Mouse (Mus musculus) embryo, embryonic 10.5 days (tissue): ENCODE measurements around the gene Lrp4.

Experiments used
- DNase-seq: peaks from one replicate; pipeline ENCODE4 v3.0.0-alpha.2; 2015; ENCODE audit warnings: low spot score

Lrp4 gene

GRCm38 (mm10) chr2:91453231-91454075 lies 3.9 kb upstream of the Lrp4 start:
- no peak for DNase-seq

DNA sequence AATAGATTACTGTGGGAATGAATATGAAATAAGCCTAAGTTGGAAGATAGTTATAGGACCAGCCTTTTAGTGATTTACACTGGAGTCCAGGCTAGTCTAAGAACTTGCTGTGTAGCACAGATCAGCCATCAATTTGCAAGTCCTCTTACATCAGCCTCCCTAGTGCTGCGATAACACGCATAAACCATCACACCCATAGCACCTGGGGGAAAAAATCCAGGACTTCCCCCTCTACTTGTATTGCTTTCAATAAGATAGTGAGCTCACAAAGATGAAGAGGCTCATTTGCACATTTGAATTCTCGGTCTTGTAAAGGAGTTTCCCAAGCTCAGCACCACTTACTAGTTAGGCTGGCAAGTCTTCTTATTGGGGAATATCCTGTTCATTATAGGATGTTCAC lies 2.9 kb upstream of the Lrp4 start:
- no peak for DNase-seq

DNA sequence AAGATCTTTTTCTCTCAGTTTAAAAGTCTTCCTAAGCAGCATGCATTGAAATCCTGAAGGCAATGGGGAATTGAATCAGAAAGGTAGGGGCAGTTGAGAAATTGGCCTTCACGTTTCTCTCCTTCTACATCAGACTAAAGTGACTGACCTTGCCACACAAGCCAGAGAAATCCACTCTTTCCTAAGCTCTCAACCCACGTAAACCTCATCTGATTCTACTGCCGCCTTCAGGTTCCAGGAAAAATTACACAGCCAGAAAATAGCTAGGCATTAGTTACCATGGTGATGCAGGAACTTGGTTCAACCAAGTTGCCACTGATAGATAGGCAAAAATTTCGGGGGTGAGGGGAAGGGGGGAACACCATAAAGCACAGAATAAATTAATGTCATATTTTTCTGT lies 1.5 kb upstream of the Lrp4 start:
- peak; percentile 91 for DNase-seq

GRCm38 (mm10) chr2:91456491-91457100 lies 715 bp upstream of the Lrp4 start:
- DNase-seq: no peak

DNA sequence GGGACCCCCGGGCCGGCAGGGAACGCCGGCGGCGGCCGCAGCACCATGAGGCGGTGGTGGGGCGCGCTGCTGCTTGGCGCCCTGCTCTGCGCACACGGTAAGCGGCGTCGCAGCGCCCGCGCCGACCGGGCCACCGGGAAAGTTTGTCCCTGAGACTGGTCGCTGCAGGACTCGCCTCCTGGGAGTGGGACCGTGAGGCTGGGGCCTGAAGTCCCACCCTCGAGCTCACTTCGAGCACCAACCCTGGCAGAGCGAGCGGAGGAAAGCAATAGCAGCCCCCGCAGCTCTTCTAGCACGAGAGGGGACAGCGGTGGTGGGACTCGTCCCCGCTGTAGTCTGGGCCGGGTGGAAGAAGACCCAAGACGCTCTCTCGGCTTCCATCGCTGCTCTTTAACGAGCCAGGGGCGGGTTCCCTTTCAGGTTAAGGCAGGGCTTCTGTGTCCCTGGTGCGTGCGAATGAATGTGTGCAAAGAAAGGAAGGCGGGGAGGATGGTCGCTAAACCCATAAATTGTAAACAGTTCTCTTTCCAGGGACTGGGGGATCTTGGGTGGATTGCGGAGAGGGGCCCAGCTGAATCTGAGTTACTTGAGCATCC lies 443 bp downstream of the Lrp4 start:
- peak; percentile 78 for DNase-seq

- peak; percentile 77 for DNase-seq
Measured at GRCm38 (mm10) chr2:91458252-91458672, 951 bp downstream of the Lrp4 start.

DNA sequence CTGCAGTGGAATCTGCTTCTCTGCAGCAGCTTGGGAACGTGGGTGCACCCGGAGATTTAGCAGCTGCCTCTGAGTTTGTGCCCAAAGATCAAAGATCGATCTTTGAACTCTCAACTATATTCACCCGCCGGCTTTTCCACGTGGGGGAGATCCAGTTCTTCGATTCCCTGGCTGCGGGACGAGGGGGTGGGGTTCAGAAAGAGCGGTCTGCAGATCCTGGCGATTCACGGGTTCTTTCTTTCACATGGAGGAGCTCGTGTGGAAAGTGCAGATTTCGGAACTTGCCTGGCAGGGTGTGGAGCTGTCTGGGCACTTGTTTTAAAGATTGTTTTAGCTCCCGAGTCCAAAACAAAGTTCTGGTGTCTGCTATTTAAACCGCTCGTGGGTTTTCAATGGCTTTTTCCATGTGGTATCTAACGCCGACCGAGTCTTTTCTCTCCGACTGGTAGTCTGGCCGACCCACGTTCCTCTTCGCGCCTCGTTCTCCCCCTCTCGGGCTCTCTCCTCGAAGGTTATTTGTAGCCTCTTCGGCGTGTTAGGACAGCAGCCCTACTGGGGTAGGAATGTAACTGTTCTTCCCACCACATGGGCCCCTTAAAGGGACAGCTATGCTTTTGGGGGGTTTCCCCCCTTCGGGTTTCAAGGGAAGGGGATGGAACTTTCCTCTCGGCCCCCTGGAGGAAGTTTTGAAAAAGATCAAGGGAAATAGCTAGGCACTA lies 1.5 kb downstream of the Lrp4 start:
- DNase-seq: peak; percentile 87

DNA sequence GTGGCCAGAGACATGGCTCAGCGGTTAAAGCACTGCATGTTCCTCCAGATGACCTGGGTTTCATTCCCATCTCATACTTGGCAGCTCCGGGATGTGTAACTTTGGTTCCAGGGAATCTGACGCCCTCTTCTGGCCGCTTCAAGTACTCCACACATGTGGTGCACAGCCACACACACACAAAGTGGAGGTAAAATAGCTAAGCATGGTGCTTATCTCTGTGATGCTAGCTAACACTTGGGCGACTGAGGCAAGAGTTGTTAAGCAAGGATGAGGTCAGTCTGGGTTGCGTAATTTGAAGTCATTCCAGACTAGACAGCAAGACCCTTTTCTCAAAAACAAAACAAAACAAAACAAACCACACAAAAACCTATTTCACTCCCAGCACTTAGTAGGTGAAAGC lies 2.8 kb downstream of the Lrp4 start:
- DNase-seq: no peak

DNA sequence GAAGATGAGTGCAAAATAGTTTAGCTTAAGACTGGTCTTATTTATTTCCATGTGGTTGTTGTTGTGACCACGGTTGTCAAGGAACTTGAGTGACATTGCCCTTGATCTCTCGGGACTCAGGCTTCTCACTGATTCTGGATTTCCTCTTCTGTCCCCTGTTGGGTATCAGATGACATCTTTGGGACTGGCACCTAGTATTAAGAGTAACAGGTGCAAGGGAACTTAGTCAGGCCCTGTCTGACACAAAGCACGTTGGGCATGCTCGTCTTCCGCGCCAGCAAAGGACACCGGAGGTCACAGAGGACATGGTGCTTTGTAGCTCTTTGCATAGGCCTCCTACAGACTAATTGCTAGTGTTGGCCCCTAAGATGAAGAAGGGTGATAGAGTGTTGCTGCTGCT lies 3.5 kb downstream of the Lrp4 start:
- DNase-seq: no peak

DNA sequence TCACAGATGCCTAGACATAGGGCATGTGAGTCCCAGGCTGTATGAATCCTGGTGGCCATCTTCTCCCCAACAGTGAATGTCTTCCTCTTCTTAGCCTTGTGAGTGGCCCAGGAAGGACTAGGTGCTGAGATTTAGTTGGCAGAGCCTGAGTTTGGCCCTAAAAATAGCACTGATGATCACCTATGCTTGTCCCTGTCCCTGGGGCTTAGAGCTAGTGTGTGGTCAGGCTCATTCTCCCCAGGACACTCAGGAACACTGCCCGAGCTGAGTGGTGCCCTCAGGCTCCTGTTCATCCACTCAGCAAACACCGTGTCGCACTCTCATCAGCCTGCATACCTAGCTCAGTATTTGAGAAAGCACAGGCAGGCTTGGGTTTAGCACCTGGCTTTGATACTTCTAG lies 4.0 kb downstream of the Lrp4 start:
- no peak for DNase-seq

GRCm38 (mm10) chr2:91462196-91462595 lies 4.9 kb downstream of the Lrp4 start:
- DNase-seq: peak; percentile 65

- DNase-seq: no peak
Measured at GRCm38 (mm10) chr2:91462681-91463080, 5.4 kb downstream of the Lrp4 start.

DNA sequence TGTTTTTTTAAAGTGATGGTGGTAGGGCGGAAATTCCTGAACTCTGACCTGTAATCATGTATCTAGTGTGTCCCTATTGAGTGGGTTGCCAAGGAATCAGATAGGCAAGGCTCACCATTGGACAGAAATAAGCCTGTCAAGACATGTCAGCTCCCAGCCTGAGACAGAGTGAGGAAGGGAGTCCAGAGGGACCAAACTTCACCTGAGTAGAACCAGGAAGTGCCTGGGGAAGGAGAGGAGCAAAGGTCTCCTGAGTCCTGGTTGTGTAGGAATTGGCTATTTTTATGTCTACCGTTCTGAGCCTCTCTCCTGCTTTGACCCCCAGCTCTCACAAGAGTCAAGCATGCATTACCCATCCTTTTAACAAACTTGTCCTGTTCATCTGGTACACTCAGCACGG lies 8.6 kb downstream of the Lrp4 start:
- DNase-seq: no peak

DNA sequence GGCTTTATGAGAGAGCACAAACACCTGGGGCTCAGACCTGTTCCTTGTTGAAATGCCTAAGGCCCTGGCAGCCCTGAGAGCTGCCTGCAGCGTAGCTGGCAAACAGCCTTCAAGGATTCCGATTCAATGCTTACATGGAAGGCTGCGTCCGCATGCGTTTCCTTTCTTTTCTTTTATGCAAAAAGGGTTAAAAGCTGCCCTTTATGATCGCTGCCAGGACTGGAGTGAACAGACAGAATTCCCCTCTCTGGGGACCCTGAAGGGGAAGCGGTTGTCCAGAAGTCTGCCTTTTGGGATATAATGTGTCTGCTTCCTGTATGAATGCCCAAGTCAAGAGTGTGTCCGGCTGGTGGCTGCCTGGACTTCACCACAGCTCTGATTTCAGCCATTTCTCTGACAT lies 10.3 kb downstream of the Lrp4 start:
- no peak for DNase-seq

DNA sequence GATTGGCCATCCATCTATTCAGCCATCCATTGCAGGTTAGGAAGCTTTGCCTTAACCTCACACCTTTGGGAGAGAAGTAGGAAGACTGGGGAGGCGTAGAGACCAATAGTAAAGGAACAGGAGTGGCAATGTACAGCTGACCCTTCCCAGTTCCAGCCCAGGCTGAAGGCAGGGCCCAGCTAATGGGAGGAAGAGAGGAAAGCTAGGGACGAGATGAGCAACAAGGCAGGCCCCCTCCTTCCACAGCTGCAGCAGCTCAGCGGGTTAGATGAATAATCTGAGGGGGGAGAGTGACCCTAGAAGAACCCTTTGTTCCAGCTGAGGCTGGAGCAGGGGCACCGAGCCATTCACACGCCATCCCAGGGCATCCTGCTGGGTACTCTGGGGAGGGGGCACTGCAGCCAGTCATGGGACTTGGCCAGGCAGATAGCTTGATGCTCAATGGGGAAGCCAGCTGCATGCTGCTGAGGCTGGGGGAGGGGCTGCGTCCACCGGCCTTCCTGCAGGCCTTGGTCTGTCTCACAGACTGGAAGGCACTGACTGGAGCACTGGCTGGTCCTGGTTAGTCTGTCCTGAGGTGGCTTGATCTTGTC lies 12.8 kb downstream of the Lrp4 start:
- DNase-seq: no peak

DNA sequence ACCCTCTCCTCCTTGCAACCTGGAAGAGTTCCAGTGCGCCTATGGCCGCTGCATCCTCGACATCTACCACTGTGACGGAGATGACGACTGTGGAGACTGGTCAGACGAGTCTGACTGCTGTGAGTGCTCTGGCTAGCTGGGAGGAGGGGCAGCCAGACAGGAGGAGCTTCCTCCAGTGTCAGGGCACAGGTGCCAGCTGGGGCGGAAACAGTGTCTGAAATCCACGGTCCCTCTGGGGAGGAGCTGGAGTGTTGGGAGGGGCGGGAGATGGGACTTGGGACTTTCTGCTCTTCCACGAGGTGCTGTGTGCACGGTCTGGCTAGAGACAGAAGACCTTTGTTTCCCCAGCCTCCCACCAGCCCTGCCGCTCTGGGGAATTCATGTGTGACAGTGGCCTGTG lies 17.0 kb downstream of the Lrp4 start:
- no peak for DNase-seq

DNA sequence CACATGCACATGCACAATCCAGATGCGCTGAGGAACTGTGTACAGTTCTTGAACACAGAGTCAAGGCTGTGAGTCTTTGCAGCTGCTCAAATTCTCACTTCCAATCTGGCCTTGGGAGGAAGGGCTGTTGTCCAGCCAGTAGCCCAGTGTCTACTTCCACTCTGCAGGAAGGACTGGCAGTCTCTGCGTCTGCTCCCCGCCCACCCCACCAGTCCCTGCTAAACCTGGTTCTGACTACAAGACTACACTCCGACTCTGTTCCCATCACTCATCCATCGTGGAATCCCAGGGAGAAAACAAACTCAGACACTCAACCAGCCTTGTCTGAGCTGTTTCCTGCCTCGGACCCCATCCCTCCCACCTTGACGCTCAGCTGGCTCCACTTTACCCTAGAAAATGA lies 18.5 kb downstream of the Lrp4 start:
- no peak for DNase-seq

- DNase-seq: no peak
Measured at GRCm38 (mm10) chr2:91476251-91476661, 18.9 kb downstream of the Lrp4 start.

GRCm38 (mm10) chr2:91476841-91477240 lies 19.5 kb downstream of the Lrp4 start:
- DNase-seq: no peak

- DNase-seq: no peak
Measured at GRCm38 (mm10) chr2:91480399-91480801, 23.1 kb downstream of the Lrp4 start.

DNA sequence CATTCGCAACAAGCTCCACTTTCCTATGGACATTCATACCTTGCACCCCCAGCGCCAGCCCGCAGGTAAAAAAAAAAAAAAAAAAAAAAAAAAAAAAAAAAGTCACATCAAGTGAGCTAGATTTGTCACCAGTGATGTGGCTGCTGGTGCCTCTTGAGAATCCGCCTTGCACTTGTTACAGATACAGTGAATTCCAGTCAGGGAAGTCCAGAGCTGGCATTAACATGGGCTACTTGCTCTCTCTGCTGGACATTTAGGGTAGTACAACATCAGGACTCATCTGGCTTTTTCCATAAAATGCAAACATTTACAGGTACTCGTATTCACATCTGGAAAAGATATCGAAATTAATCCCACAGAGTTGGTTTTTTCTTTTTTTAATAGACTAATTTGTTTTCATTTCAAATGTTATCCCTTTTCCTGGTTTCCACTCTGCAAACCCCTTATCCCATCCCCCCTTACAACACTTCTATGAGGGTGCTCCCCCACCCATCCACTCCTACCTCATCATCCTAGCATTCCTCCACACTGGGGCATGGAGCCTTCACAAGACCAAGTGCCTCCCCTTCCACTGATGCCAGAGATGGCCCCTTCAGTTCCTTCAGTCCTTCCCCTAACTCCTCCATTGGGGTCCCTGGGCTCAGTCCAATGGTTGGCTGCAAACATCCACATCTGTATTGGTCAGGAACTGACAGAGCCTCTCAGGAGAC lies 23.6 kb downstream of the Lrp4 start:
- DNase-seq: peak; percentile 88

DNA sequence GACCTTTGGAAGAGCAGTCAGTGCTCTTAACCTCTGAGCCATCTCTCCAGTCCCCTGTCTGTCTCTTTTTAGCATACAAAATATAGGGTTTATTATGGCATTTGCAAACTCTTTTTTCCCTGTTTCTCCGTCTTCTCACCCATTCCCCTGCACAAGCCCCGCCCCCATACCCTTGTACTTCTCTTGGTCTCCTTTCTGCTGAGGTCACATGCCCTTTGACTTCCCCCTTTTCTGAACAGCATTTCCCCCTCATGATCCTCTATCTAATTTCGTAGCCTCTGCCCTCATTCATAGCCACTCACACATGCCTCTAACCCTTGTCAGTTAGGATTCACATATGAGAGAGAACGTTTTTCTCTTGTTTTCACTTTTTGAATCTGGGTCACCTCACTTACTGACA lies 27.4 kb downstream of the Lrp4 start:
- DNase-seq: no peak
